Mouse (Mus musculus) heart, adult 18-20 months (tissue): Measurements from ENCODE around the gene Gpr173. TPM values are rescaled to one million over a fixed set of nuclear protein-coding genes. Genes with fewer than 3 reads are reported as not detected.

Source experiments
- total RNA-seq, 2 experiments: library from RNA; stranded (reverse); gene quantifications; 2 replicates each; pipeline ENCODE4 v1.2.3; 2021

Gene Gpr173
- total RNA-seq, 2 experiments from 2014 or later, result 0.51 to 0.74 TPM

Other genes with a start within 250 kb of the Gpr173 start
- 10 to 100 TPM; 63.0 to 85.4 TPM for gene Iqsec2, start 224.4 kb downstream of the Gpr173 start, total RNA-seq
- gene Kdm5c, start 135.7 kb downstream of the Gpr173 start, total RNA-seq, result 10 to 100 TPM; 30.8 to 48.1 TPM
- 1 to 10 TPM; 2.7 to 5.7 TPM for gene Kantr, start 41.2 kb downstream of the Gpr173 start, total RNA-seq
- 10 to 100 TPM in 1 of 2 experiments, 1 to 10 TPM in 1; 9.4 to 14.8 TPM for gene Tspyl2, start 26.3 kb downstream of the Gpr173 start, total RNA-seq
- not detected for gene Cldn34a, start 194.6 kb upstream of the Gpr173 start, total RNA-seq